10 mouse cellular contexts compared by ENCODE assay signal in the genomic region with DNA sequence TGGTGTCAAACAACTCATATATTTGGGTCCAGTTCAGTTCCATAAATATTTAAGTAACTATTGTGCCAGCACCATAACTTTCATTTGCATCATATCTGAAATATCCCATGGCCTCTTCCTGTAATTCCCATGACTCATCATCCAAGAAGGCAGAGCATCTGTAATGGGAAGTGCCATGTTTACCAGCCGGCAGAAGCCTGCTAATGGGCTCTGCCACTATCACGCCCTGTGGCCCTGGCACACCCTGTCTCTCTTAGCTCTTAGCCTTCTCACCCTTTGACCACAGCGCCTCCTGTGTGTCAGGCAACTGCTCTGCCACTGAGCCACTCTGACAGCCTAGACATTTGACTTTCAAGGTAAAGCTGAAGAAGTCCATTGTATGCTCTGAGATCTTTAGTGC. TPM values are rescaled to one million over a fixed set of nuclear protein-coding genes. Genes with fewer than 3 reads are reported as not detected.
DNase-seq lines count a peak whose midpoint lies in the region; ATAC-seq and TF ChIP-seq lines count a peak whose summit lies in the region.
"Had no signal": no experiment of that assay in that cellular context is flagged by ENCODE, and none has a peak within 500 bp of the region (broad histone marks: within the 10 kb centered on the region; RNA-seq: fewer than 3 reads in every experiment).

No protein-coding gene starts in this region.

- TF ChIP-seq CTCF in kidney, postnatal 0 days (IDR thresholded peaks at IDR 0.05; ENCODE audit: low read depth): peak; percentile 51; the same call in 1 of the 2 replicates

- H3K4me1 ChIP-seq in kidney, postnatal 0 days (replicated peaks; ENCODE audit: insufficient read depth, low read length): 0 out of 2 replicates have a peak, but pooled peaks cover 4% of the 10 kb centered on the region

- no peak overlapping the region for H3K27ac ChIP-seq in kidney, postnatal 0 days
- H3K27ac ChIP-seq: embryonic facial prominence, embryonic 15.5 days; hindbrain, embryonic 15.5 days had no signal

- no peaks in the 10 kb centered on the region for H3K9me3 ChIP-seq in kidney, postnatal 0 days (replicated peaks; ENCODE audit: low read length)
- H3K9me3 ChIP-seq: embryonic facial prominence, embryonic 15.5 days; hindbrain, embryonic 15.5 days had no signal

- no peak overlapping the region for H3K9ac ChIP-seq in kidney, postnatal 0 days (ENCODE audit: low read depth, low read length)
- H3K9ac ChIP-seq: embryonic facial prominence, embryonic 15.5 days; hindbrain, embryonic 15.5 days had no signal

- peaks cover 5% of the 10 kb centered on the region; the same call in 1 of the 2 replicates for H3K27me3 ChIP-seq in kidney, postnatal 0 days (ENCODE audit: insufficient read depth, low read length)

- ATAC-seq in kidney, postnatal 0 days (replicated peaks; ENCODE audit: low FRiP score, low read depth): no peak

- H3K4me3 ChIP-seq in kidney, postnatal 0 days (replicated peaks; ENCODE audit: low read depth, low read length): no peak overlapping the region
- H3K4me3 ChIP-seq: embryonic facial prominence, embryonic 15.5 days; hindbrain, embryonic 15.5 days had no signal

- no peak overlapping the region for H3K4me2 ChIP-seq in kidney, postnatal 0 days (ENCODE audit: low read length)
- H3K4me2 ChIP-seq: embryonic facial prominence, embryonic 15.5 days; hindbrain, embryonic 15.5 days had no signal

- 39% methylated on average over 3 of the region's 3 CpGs for WGBS in kidney, postnatal 0 days

- DNase-seq in kidney, postnatal 0 days (ENCODE audit: low spot score): no peak
- no peak for DNase-seq in kidney, adult 9 months
- peak; percentile 7 for DNase-seq in thymus, postnatal 25 days
- DNase-seq in thymus, postnatal 10 days (ENCODE audit: low spot score in 2 of 2): no peak
- peak; percentile 91 for DNase-seq in adipocyte (ENCODE audit: low spot score)
- no peak for DNase-seq in urinary bladder, postnatal 10 days (ENCODE audit: low spot score)
- no peak for DNase-seq in neural tube, embryonic 10.5 days (ENCODE audit: extremely low spot score, low spot score)
- DNase-seq: gastrocnemius, postnatal 10 days had no signal

- no peaks in the 10 kb centered on the region for H3K36me3 ChIP-seq in kidney, postnatal 0 days (ENCODE audit: insufficient read depth, low read length)
- H3K36me3 ChIP-seq: embryonic facial prominence, embryonic 15.5 days; hindbrain, embryonic 15.5 days had no signal

RNA-seq across cellular contexts. Expression of a gene that starts 3.1 kb away (rescaled TPM):
- 13.4 and 15.5 TPM in 2 replicates for polyA plus RNA-seq in kidney, postnatal 0 days (2015; fragmentation: Nextera tagmentation; extraction: Ambion mirVana)

Comparison
In these comparisons a context has a peak if more than half of its experiments do, and no peak if none do; other contexts are left out.
1. DNase-seq: peak in thymus, postnatal 25 days (single experiment) and adipocyte (single experiment); none in kidney, postnatal 0 days (single experiment), kidney, adult 9 months (single experiment), thymus, postnatal 10 days (0 of 2), urinary bladder, postnatal 10 days (single experiment) and neural tube, embryonic 10.5 days (single experiment).